Mouse (Mus musculus) heart, embryonic 13.5 days (tissue): ENCODE results near the gene Setd5. TPM values are rescaled to one million over a fixed set of nuclear protein-coding genes. Genes with fewer than 3 reads are reported as not detected.

Experiments used
- ATAC-seq: fragments of 200-750 bp; cut with Nextera tagmentation; 2 replicates; pipeline ENCODE4 v1.8.0; 2017; ENCODE audit warnings: moderate TSS enrichment; ENCODE audit not compliant: insufficient number of reproducible peaks, low FRiP score, low TSS enrichment; ENCODE audit errors: extremely low read depth
- H3K27ac ChIP-seq: fragments of 300-500 bp; sonication (generic); replicated peaks from 2 replicates; pipeline ENCODE4 v1.5.1; 2015; ENCODE audit warnings: moderate library complexity, mild to moderate bottlenecking, inconsistent platforms
- H3K27me3 ChIP-seq: fragments of 300-500 bp; sonication (generic); replicated peaks from 2 replicates; pipeline ENCODE4 v1.6.1; 2015; ENCODE audit warnings: mild to moderate bottlenecking, inconsistent platforms
- H3K36me3 ChIP-seq: fragments of 300-500 bp; sonication (generic); 2 replicates; pipeline ENCODE4 v1.6.1; 2015; ENCODE audit warnings: mild to moderate bottlenecking, inconsistent platforms
- H3K4me1 ChIP-seq: fragments of 300-500 bp; sonication (generic); 2 replicates; pipeline ENCODE4 v1.6.1; 2015; ENCODE audit warnings: inconsistent platforms
- H3K4me2 ChIP-seq: fragments of 300-500 bp; sonication (generic); 2 replicates; pipeline ENCODE4 v1.6.1; 2015; ENCODE audit warnings: inconsistent platforms, mild to moderate bottlenecking, moderate library complexity
- H3K4me3 ChIP-seq: fragments of 300-500 bp; sonication (generic); 2 replicates; pipeline ENCODE4 v1.5.1; 2015; ENCODE audit warnings: moderate library complexity, mild to moderate bottlenecking, inconsistent platforms
- H3K9ac ChIP-seq: fragments of 300-500 bp; sonication (generic); 2 replicates; pipeline ENCODE4 v1.6.1; 2015; ENCODE audit warnings: inconsistent platforms, mild to moderate bottlenecking, moderate library complexity
- H3K9me3 ChIP-seq: fragments of 300-500 bp; sonication (generic); 2 replicates; pipeline ENCODE4 v1.6.1; 2016; ENCODE audit warnings: inconsistent platforms
- WGBS: fragments of 180-500 bp; shearing (Covaris S2); methylation state at CpG from one replicate; pipeline ENCODE4 v1.1.7; 2015; ENCODE audit warnings: mixed read lengths; 5-methylcytosine and 5-hydroxymethylcytosine counted together
- polyA plus RNA-seq: library from polyadenylated mRNA; unstranded; fragments of >200 nt; fragmentation: Nextera tagmentation; extraction: Ambion mirVana; gene quantifications from 2 replicates; pipeline ENCODE4 v1.2.1, GENCODE M21; 2015

The Setd5 gene
- polyA plus RNA-seq, 1 experiment from 2014 or later = 49.5 TPM

- Histone ChIP-seq H3K36me3 (peaks cover 92% of the 10 kb centered on the region), H3K4me2 (no peak overlapping the region), H3K4me3 (no peak overlapping the region), H3K27me3 (no peaks in the 10 kb centered on the region), H3K27ac (no peak overlapping the region), H3K9ac (no peak overlapping the region), H3K4me1 (no peaks in the 10 kb centered on the region), H3K9me3 (no peaks in the 10 kb centered on the region)
- WGBS = 94% methylated on average over 1 of the region's 1 CpGs
- no peak for ATAC-seq
Measured at GRCm38 (mm10) chr6:113144764-113145163, 67.6 kb downstream of the Setd5 start.

GRCm38 (mm10) chr6:113145249-113145648, 68.1 kb downstream of the Setd5 start:
- no peak overlapping the region for H3K27ac ChIP-seq
- no peaks in the 10 kb centered on the region for H3K27me3 ChIP-seq
- ATAC-seq = no peak
- no peak overlapping the region for H3K4me3 ChIP-seq
- no peak overlapping the region for H3K4me2 ChIP-seq
- WGBS = 94% methylated on average over 4 of the region's 4 CpGs
- no peaks in the 10 kb centered on the region for H3K4me1 ChIP-seq
- peaks cover 94% of the 10 kb centered on the region for H3K36me3 ChIP-seq
- no peaks in the 10 kb centered on the region for H3K9me3 ChIP-seq
- H3K9ac ChIP-seq = no peak overlapping the region

- no peak for ATAC-seq
- peaks cover 96% of the 10 kb centered on the region for H3K36me3 ChIP-seq
- 94% methylated on average over 8 of the region's 8 CpGs for WGBS
- no peaks in the 10 kb centered on the region for H3K4me1 ChIP-seq
- H3K4me3 ChIP-seq = no peak overlapping the region
- H3K27me3 ChIP-seq = no peaks in the 10 kb centered on the region
- no peak overlapping the region for H3K9ac ChIP-seq
- H3K4me2 ChIP-seq = no peak overlapping the region
- no peak overlapping the region for H3K27ac ChIP-seq
- no peaks in the 10 kb centered on the region for H3K9me3 ChIP-seq
Measured at GRCm38 (mm10) chr6:113154071-113154470, 76.9 kb downstream of the Setd5 start.

GRCm38 (mm10) chr6:113154886-113155285, 77.7 kb downstream of the Setd5 start:
- H3K4me2 ChIP-seq = no peak overlapping the region
- H3K4me3 ChIP-seq = no peak overlapping the region
- ATAC-seq = no peak
- H3K27ac ChIP-seq = no peak overlapping the region
- no peaks in the 10 kb centered on the region for H3K9me3 ChIP-seq
- H3K4me1 ChIP-seq = no peaks in the 10 kb centered on the region
- no peak overlapping the region for H3K9ac ChIP-seq
- 80% methylated on average over 6 of the region's 6 CpGs for WGBS
- no peaks in the 10 kb centered on the region for H3K27me3 ChIP-seq
- H3K36me3 ChIP-seq = peaks cover 96% of the 10 kb centered on the region

GRCm38 (mm10) chr6:113156064-113156463, 78.9 kb downstream of the Setd5 start:
- ATAC-seq = no peak
- WGBS = 93% methylated on average over 4 of the region's 4 CpGs
- H3K27ac ChIP-seq = no peak overlapping the region
- H3K9me3 ChIP-seq = no peaks in the 10 kb centered on the region
- no peaks in the 10 kb centered on the region for H3K27me3 ChIP-seq
- no peak overlapping the region for H3K4me3 ChIP-seq
- H3K4me2 ChIP-seq = no peak overlapping the region
- H3K9ac ChIP-seq = no peak overlapping the region
- H3K36me3 ChIP-seq = peaks cover 94% of the 10 kb centered on the region
- H3K4me1 ChIP-seq = no peaks in the 10 kb centered on the region

GRCm38 (mm10) chr6:113160106-113160505, 82.9 kb downstream of the Setd5 start:
- H3K27ac ChIP-seq = no peak overlapping the region
- H3K27me3 ChIP-seq = no peaks in the 10 kb centered on the region
- ATAC-seq = no peak
- H3K9me3 ChIP-seq = no peaks in the 10 kb centered on the region
- peaks cover 67% of the 10 kb centered on the region for H3K36me3 ChIP-seq
- no peaks in the 10 kb centered on the region for H3K4me1 ChIP-seq
- no peak overlapping the region for H3K4me3 ChIP-seq
- H3K9ac ChIP-seq = no peak overlapping the region
- WGBS = 95% methylated on average over 10 of the region's 10 CpGs
- H3K4me2 ChIP-seq = no peak overlapping the region

GRCm38 (mm10) chr6:113161982-113162381, 84.8 kb downstream of the Setd5 start:
- no peak overlapping the region for H3K4me2 ChIP-seq
- no peak overlapping the region for H3K27ac ChIP-seq
- WGBS = 81% methylated on average over 1 of the region's 1 CpGs
- H3K27me3 ChIP-seq = no peaks in the 10 kb centered on the region
- ATAC-seq = no peak
- peaks cover 50% of the 10 kb centered on the region for H3K36me3 ChIP-seq
- H3K4me1 ChIP-seq = peaks cover 8% of the 10 kb centered on the region
- H3K9ac ChIP-seq = no peak overlapping the region
- H3K4me3 ChIP-seq = no peak overlapping the region
- no peaks in the 10 kb centered on the region for H3K9me3 ChIP-seq

- ATAC-seq = no peak
- no peaks in the 10 kb centered on the region for H3K27me3 ChIP-seq
- peaks cover 36% of the 10 kb centered on the region for H3K36me3 ChIP-seq
- H3K4me3 ChIP-seq = no peak overlapping the region
- no peak overlapping the region for H3K27ac ChIP-seq
- peaks cover 21% of the 10 kb centered on the region for H3K4me1 ChIP-seq
- no peak overlapping the region for H3K4me2 ChIP-seq
- H3K9me3 ChIP-seq = no peaks in the 10 kb centered on the region
- H3K9ac ChIP-seq = no peak overlapping the region
Measured at GRCm38 (mm10) chr6:113163513-113163912, 86.3 kb downstream of the Setd5 start.

- peaks cover 8% of the 10 kb centered on the region; the same call in 1 of the 2 replicates for H3K36me3 ChIP-seq
- WGBS = 48% methylated on average over 17 of the region's 17 CpGs
- H3K9me3 ChIP-seq = no peaks in the 10 kb centered on the region
- no peak for ATAC-seq
- H3K4me2 ChIP-seq = peak overlapping the region; percentile 54
- peak overlapping the region; percentile 58 for H3K9ac ChIP-seq
- 0 out of 2 replicates have a peak, but pooled peaks cover 4% of the 10 kb centered on the region for H3K27me3 ChIP-seq
- H3K27ac ChIP-seq = peak overlapping the region; percentile 57; the same call in 1 of the 2 replicates
- peak overlapping the region; percentile 18; the same call in 1 of the 2 replicates for H3K4me3 ChIP-seq
- H3K4me1 ChIP-seq = peaks cover 30% of the 10 kb centered on the region
Measured at GRCm38 (mm10) chr6:113166661-113167251, 89.6 kb downstream of the Setd5 start.

- no peaks in the 10 kb centered on the region for H3K9me3 ChIP-seq
- no peak overlapping the region for H3K4me2 ChIP-seq
- no peak overlapping the region for H3K27ac ChIP-seq
- no peak overlapping the region for H3K9ac ChIP-seq
- ATAC-seq = no peak
- H3K36me3 ChIP-seq = no peaks in the 10 kb centered on the region
- peaks cover 4% of the 10 kb centered on the region; the same call in 1 of the 2 replicates for H3K27me3 ChIP-seq
- no peak overlapping the region for H3K4me3 ChIP-seq
- H3K4me1 ChIP-seq = peaks cover 30% of the 10 kb centered on the region
- WGBS = 78% methylated on average over 7 of the region's 7 CpGs
Measured at GRCm38 (mm10) chr6:113168316-113168975, 91.3 kb downstream of the Setd5 start.

GRCm38 (mm10) chr6:113169852-113170251, 92.7 kb downstream of the Setd5 start:
- Histone ChIP-seq H3K4me2 (no peak overlapping the region), H3K36me3 (no peaks in the 10 kb centered on the region), H3K9me3 (no peaks in the 10 kb centered on the region), H3K9ac (no peak overlapping the region), H3K4me3 (no peak overlapping the region), H3K27ac (no peak overlapping the region), H3K4me1 (peaks cover 30% of the 10 kb centered on the region), H3K27me3 (peaks cover 4% of the 10 kb centered on the region; the same call in 1 of the 2 replicates)
- WGBS = 62% methylated on average over 3 of the region's 3 CpGs
- ATAC-seq = no peak

- H3K9me3 ChIP-seq = no peaks in the 10 kb centered on the region
- H3K36me3 ChIP-seq = no peaks in the 10 kb centered on the region
- H3K27me3 ChIP-seq = peaks cover 4% of the 10 kb centered on the region; the same call in 1 of the 2 replicates
- H3K4me2 ChIP-seq = no peak overlapping the region
- no peak overlapping the region for H3K27ac ChIP-seq
- H3K4me1 ChIP-seq = peaks cover 30% of the 10 kb centered on the region
- no peak for ATAC-seq
- 84% methylated on average over 8 of the region's 8 CpGs for WGBS
- H3K9ac ChIP-seq = no peak overlapping the region
- no peak overlapping the region for H3K4me3 ChIP-seq
Measured at GRCm38 (mm10) chr6:113170651-113171050, 93.5 kb downstream of the Setd5 start.
